Mouse (Mus musculus) lung, postnatal 0 days (tissue): ENCODE results near the gene Gstt2.

Source experiments
- CTCF ChIP-seq: IDR thresholded peaks from 2 replicates; pipeline ENCODE4 v1.5.1; 2016; ENCODE audit warnings: antibody characterized with exemption, mild to moderate bottlenecking
- EP300 ChIP-seq: IDR thresholded peaks from 2 replicates; pipeline ENCODE4 v1.6.1; 2016; ENCODE audit warnings: antibody characterized with exemption, mild to moderate bottlenecking, control low read depth

DNA sequence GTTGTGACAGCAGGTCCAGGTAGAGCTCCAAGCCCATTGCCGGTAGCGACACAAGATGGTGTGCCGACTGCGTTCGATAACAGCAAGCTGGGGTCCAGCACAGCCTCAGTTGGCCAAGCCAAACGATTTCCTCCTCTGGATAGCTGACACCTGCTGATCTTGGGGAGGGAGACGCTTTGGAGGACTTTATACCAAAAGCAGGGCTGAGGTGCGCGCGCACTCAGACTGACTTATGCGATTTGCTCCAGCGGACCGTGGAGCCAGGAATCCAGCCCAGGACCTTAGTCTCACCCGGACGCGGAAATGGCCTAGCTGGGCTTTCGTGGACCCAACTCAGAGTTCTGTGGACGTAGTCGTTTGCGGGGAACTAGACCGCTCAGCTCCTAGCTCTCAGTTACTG is 3.0 kb downstream of the Gstt2 start:
- TF ChIP-seq CTCF = no peak
- TF ChIP-seq EP300 = no peak
